Mouse (Mus musculus): ENCODE results near the gene Sorbs1.
A peak's percentile ranks its signal among the peaks of the same experiment; 100 is the strongest.

Sorbs1 gene

DNA sequence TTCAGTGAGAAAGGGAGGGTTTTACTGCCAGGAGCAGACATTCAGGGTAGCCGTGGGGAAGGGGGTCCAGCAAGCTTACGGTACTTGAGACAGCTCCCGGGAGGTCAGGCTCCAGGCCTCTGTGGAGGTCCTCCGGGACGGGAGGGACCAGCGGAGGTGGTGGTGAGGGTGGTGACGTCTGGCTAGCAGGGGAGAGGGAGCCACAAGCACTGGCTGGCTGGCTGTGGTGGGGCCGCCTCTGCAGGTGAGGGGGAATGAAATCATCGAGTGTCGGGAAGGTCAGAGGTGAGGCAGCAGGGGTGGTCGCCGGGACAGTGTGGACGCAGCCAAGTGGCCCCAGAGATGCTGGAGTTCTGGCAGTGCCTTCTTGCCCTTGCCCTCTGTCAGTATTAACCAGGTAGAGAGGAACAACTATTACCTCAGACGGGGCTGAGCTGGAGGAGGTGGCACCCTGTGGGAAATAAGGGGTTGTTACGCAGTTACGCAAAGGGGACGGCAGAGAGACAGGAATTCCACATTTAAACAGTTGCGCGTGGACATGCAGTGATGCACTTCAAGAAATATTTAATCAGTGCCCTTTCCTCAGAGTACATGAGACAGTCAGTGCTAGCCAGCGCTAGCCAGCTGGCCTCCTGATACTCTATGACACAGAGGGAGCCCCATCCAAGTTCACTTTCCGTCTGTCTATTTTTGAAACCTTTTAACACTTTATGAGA lies 136.9 kb downstream of the Sorbs1 start:
- DNase-seq (ENCODE audit: extremely low spot score, low spot score): no peak

DNA sequence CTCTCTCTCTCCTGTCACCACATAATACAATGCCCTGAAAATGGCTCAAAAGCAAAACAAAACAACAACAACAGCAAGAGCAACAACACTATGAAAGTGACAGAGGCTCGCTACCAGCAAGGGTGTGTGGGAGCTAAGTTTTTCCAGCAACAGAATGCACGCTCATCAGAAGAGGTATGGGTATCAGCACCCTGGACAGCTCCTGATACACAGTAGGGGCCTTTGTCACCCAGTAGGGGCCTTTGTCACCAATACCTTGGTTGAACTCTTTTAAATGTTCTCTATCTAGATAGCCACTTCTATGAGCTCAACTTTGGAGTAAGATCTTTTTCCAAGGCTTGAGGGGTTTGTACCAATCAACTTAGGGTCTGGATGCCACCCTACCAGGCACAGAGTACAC lies 138.9 kb downstream of the Sorbs1 start:
- no peak for DNase-seq (ENCODE audit: extremely low spot score, low spot score)

DNA sequence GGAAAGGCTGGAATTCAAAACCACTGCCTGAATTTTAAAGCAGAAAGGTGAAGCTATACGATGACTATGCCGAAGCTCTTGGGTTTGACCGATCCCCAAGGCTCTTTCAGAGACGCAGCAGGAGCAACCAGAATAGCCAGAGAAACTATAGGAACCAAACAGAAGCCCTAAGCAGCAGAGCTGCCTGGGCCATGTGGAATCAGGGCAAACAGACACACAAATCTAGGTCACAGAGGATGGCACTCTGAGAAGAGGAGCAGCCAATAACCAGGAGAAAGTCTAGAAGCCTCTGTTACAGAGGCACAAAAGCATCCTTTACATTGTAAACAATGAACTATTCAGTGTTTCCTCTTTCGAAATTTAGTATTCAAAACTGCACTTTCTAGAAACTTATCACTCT lies 140.9 kb downstream of the Sorbs1 start:
- no peak for DNase-seq (ENCODE audit: extremely low spot score, low spot score)

DNA sequence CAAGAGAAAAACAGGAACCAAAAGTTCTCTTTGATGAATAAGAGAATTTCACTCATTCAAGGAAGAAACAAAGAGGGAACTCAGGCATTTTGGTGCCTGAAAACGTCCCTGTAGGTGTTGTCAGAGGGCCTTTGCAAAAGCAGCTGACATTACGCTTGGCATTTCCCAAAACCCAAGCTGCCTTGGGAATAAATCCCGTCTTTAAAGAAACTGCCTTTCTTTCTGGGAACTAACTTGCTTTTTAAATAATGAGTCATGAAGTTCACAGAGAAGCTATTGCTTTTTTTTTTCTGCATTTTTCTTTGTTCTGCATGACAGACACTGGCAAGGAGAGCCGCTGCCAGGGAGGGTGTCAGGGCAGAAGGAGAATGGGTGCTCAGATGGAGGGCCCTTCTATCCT lies 141.7 kb downstream of the Sorbs1 start:
- no peak for DNase-seq (ENCODE audit: extremely low spot score, low spot score)

DNA sequence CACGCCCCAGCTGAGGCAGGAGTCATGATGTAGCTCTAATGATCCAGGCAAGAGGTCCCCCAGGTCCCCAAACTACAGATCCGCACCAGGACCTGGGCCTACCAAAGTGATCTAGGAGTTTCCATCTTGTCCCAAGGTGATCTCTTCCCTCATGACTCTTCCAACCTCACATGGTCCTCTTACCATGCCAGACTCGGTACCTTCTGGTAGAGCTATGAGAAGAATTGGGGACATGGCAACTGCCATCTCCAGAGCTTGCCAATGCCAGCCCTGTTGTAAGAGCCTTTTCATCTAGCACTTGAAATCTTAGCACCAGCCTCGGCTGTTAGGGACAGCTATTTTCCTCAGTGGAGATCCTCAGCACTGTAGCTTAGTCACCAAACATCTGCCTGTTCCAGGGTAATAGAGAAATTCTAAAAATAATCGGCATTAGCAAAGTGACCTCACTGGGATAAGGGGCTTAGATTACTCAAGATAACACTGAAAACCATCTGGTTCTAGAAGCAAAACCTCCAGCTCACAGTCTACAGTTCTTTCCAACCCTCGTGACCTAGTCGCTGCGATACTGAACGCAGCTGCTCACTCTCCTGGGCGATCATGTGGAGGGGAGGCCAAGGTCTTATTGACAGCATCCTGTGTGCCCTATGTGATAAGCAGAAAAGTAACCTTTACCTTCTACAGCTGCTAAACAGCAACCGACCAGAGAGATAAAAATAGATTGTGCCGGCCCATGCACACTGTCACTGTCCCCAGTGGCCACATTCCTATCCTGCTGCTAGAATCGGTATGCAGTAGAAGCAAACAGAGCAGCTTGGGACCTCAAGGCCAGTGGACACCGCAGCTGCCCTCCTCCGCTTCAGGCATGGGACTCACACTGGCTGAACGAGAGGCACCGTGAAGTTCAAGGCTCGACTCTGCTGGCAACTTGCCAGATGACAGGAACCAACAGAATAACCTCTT lies 143.4 kb downstream of the Sorbs1 start:
- DNase-seq (ENCODE audit: extremely low spot score, low spot score): no peak

DNA sequence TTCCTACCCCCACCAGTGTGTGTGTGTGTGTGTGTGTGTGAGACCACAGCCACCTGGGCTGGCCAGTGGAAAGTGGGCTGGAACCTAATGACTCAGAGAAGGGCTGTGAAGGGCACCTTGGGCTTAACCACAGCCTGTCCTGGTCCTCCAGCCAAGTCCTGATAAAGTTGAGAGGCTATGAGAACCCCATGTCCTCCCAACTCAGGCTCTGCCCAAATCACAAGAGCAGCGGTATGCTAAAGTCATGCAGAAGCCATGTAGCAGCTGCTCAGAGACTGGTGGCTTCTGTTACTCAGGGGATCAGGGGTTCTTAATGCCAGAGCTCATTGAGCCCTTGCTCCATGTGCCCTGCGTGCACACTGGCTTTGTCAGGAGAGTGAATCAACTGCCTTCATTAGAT lies 145.1 kb downstream of the Sorbs1 start:
- no peak for DNase-seq (ENCODE audit: extremely low spot score, low spot score)

DNA sequence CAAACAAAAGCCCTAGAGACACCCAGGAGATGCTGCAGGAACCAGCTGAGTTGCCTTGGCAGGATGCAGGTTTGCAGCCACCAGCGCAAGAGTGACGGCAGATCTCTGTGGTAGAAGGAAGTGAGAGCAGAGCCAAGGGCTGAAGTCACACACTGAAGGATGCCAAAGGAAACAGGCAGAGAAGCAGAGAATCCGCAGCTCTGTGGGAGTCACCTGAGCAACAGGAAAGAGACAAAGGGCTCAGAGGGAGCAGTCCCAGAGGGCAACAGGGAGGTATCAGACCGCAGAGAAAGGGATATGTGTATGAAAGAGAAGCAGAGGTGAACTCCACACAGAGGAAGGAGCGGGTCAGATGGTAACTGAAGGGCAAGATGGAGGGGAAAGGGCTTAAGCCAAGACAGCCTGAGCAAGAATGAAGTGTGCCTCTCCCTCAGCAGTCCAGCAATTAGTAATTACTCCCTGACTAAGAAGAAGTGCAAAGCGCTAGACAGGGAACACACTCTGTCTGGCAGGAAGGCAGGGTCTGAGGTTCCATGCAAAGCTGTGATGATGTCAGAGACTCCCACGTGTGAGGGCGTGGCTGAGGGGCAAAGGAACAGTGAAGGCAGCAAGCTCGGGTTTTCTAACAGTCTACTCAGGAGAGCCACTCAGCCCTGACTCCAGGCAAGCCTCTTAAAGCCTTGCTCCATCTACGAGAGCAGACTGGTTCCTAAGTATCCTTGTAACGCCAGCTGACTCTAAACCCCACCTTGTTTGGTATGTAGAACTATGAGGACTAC lies 147.2 kb downstream of the Sorbs1 start:
- DNase-seq (ENCODE audit: extremely low spot score, low spot score): peak; percentile 32

DNA sequence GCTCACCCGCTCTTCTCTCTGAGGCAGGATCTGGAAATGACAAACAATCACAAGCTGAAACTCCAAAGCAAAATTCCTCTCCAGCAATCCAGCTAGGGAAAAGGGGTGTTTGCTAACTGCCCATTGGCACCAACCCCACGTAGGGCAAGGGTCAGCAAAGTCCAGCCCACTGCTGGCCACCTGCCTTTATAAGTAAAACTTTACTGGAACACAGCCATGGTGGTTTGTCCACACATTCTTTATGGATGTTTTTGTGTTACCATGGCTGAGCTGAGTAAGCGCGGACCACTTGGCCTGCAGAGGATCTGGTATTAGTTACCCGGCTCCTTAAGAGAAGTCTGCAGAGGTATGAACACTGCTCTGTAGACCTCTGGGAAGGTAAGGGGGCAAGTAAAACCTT lies 148.4 kb downstream of the Sorbs1 start:
- DNase-seq (ENCODE audit: extremely low spot score, low spot score): no peak

DNA sequence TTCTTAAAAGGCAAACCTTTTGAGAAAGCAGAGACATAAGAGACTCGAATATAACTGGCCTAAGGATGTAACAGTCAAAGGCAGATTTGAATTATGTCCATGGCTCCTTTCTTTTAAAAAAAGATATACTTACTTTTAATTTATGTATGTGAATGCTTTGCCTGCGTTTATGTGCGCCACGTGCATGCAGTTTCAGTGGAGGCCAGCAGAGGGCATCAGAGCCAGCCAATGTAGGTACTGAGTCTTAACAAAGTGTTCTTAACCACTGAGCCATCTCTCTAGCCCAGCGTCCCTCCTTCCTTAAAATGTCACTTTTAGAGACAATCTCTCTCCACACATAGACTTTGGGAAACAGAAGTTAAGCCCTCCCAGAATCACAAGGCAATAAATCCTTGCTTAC lies 150.1 kb downstream of the Sorbs1 start:
- DNase-seq (ENCODE audit: extremely low spot score, low spot score): no peak

DNA sequence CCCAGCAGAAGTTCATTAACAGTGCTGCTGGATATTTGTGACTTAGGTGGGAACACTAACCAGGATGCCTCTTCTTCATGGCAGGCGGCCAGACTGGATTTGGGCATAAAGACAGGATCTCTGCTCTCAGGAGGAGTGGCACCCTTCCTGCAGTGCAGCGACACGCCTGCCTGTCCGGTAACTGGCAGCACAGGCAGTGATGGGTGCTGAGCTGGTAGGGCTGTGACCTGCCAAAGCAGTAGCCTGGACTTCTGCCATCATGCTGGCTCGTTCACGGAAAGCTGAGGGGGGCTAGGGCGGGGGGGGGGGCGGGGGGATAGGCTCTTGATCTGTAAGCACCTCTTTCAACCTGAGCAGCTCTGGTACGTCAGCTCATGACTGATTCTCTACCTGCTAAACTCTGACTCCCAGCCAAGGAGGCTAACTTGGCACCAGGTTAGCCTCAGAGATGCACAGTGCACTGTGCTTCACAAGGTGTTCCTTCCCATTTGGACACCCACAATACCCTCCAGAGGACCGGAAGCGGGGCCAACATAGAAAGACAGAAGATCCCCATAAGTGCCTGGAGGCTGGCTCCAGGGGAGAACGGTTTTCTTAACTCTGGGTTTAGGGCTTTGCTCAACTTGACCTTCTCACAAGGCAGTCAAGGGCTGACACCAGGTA lies 151.2 kb downstream of the Sorbs1 start:
- no peak for DNase-seq (ENCODE audit: extremely low spot score, low spot score)

DNA sequence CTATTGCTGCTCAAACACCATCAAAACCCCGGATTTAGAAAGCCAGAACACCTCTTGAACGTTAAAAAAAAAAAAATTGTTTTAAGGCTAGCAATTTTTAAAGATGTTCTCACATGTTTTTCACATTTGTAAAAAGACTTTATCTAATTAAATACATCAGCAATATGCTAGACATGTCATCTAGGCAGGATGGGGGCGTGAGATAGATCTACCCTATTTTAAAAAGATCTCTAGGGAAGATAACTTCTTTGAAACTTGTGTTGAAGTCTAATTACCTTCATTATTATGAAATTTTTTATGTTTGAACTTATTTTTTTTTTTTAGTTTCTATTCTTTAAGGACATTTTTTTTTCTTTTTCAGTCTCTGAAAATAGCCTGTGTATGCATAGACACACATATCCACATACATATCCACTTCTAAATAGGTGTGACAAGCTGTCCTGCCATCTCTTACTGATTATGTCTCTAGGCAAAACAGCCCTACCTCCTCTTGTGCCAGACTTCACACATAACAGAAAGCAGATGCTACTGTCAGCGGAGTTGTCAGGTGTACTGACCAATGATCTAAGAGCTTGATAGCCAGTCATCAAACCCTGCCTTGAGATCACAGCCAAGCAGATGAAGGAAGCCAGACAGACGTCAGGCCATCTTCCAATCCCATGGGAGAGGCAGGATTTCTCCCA lies 153.7 kb downstream of the Sorbs1 start:
- no peak for DNase-seq (ENCODE audit: extremely low spot score, low spot score)

DNA sequence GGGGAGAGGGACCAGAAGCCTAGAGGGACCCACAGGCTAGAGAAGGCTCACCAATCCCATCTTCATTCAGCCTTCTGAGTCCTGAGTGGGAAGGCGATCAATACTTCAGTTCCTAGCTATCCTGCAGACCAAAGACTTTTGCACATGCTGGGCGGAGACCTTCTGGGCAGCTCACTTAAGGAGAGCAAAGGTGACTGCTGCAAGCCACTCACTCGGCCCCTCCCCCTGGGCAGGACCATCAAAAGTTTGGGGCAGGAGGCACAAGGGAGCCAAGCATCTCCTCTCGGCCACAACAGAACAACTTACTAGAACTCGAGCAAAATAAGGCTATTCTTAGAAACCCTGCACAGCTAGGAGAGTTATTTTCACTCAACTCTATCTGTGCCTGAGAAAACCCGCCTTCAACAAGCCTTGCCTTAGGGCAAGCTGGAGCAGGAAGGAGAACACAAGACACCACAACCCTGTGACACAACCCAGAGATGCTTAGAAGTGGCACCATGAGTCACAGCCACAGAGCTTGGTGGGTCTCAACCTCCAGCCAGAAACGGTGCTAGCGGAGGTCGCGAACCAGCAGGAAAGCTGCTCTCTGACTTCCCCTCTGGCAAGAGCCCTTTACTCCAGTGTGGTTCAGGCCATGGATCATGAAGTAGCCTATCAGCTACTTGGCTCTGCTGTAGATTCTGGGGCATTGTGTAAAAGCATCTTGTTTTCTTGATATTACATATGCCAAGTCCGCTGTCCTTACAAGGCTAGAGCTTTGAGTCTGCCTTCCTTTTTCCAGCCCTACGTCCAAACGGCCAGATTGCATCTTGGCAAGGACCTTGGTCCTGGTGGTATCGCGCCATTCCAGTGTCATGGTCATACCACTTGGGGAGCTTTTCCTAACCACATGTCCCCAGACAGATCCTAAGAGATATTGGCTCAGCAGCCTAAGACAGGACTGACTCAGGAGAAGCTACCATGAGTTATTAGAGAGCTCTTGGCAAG lies 156.8 kb downstream of the Sorbs1 start:
- DNase-seq (ENCODE audit: extremely low spot score, low spot score): no peak

DNA sequence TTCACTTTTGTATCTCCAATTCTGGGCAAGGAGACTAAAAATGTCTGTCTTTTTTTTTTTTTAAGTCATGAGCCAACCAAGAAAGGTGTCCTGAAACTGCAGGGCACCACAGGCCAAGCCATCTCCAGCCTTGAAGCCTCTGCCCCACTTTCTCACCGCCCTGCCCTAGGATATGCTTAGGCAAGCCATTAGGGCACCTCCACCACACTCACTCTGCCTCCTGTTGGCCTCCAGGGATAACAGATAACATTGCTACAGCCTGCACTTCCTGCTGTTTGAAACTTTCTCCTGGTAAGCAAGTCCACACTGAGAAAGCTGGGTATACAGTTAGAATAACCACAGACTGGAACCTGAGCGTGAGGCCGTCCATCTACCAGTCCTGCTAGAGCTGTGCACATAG lies 158.5 kb downstream of the Sorbs1 start:
- DNase-seq (ENCODE audit: extremely low spot score, low spot score): no peak

DNA sequence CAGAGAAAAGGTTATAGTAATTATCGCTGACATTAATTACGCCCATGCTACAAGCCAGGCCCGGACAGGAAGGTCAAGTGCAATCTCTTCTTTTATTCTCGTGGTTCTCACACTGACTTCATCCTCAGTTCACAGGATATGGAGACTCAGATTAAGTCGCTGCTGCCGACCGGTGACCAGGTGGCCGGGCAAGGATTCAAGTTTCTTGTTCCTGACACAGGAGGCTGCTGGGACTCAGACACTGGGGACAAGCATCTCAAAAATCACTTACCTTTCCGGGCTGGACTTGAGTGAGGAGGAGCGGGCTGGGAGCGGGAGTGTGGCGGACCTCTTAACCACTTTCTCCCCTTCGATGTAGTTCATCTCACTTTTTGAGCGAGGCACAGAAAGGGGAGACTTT lies 161.6 kb downstream of the Sorbs1 start:
- no peak for DNase-seq (ENCODE audit: extremely low spot score, low spot score)

DNA sequence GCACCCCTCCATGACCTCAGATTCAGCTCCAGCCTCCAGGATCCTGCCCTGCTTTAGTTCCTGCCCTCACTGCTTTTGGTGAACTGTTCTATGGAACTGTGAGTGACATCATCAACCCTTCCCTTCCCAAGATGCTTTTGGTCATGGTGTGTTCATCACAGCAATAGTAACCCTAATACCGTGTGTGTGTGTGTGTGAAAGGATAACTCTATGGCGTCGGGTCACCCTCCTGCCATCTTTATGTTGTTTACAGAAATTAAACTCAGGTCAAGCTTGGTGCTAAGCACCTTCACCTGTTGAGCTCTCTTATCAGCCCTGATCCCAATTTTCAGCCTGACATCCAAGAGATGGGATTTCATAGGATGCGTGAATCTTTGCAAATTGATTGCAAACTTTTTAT lies 162.7 kb downstream of the Sorbs1 start:
- no peak for DNase-seq (ENCODE audit: extremely low spot score, low spot score)

DNA sequence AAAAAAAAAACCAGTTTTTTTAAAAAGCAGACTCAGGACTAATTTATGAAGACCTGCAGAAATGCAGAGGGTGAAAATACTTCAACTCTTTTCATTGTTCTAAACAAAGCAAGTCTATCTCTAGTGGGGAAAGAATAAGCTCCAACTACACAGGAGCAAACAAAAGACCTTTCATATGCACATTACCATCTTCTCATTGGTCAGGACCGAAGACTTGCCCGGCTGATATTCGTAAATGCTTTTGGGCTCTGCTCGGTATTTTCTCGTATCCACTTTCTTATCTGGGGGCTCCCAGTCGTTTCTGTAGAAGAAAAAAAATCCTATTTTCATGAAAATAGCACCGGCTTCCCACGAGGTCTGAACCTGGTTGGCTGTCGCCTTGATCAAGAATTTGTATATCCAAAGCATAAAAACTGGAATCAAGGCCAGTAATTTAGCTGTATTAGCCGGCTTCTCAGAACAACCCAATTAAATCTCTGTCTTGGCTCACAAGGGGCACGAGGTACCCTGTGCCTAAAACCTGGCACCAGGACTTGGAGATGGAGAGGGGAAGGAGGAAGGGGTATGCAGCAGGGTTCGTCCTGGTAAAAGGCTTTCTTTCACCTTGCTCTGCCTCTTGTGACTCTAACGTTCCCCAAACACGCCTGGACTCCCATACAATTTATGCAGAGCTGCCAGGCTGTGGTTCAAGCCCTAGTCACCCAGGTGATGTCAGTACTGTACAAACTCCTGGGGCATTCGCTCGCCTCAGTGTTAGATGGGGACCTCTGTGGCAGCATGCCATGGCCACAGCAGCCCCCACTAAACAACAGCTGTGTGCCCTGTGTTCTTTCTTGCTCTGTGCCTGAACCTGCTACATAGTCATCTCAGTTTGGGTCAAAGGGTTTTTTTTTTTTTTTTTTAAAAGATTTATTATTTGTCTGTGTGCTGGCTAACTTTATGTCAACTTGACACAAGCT lies 163.6 kb downstream of the Sorbs1 start:
- DNase-seq (ENCODE audit: extremely low spot score, low spot score): no peak

DNA sequence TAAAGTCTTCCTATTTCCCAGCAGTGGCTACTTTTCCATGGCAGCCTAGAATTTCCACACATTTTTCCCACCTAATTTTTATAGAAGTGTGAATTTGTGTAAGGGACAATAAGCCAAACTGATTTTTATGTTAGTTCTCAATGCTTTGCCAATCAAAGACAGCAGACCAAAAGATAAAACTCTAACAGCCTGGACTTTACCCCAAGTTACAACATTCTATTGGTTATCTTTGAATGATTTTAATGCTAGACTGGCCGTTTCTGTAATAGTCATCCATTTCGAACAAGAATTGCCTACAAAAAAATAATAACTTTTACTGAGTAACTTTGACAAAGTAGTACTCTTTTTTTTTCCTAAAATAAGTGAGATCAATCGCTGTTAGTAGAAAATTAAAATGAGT lies 164.3 kb downstream of the Sorbs1 start:
- DNase-seq (ENCODE audit: extremely low spot score, low spot score): no peak

DNA sequence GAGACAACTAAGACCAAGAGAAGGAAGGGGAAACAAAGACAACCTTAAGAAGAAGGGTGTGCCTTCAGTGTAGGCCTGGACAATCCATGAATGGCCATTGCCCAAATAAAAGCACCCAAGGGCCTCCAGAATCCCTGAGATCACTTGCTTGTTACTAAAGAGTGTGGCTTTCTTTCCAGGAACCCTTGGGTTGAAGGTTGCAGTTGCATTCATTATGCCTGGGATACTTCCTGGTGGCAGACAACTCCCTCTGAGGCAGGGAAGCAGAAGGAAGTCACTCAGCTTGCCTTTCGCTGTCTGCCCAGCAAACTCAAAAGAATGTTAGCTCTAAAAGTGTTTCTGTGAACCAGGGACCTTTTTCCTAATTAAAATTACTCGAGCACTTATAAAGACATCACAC lies 164.9 kb downstream of the Sorbs1 start:
- no peak for DNase-seq (ENCODE audit: extremely low spot score, low spot score)
